Mouse (Mus musculus) MEL-GATA-1-ER (cell line): ENCODE data around the gene Fgfr2.

Source experiments
- DNase-seq: peaks from one replicate; pipeline ENCODE4 v3.0.0-alpha.2; 2012; ENCODE audit warnings: low read depth; ENCODE audit errors: extremely low read depth

Gene Fgfr2

DNA sequence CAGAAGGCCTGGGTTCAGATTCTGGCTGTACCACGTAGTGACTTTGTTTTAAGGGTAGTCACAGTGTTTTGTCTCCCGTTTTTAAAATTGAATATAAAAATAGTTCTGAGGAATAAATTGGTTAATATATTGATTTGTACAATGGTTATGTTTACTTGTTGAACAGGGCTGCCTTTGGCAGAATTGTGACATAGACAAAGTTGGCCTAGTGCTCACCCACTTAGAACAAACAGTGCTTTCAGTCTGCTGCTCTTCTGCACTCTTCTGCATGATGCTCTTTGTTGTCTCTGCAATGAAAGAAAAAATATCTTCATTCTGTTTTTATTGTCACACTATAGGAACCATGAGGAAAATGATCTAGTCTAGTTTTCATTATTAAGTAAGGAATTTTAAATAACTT lies 184.0 kb downstream of the Fgfr2 start:
- no peak for DNase-seq

GRCm38 (mm10) chr7:132934743-132935142 lies 188.4 kb downstream of the Fgfr2 start:
- DNase-seq = no peak

GRCm38 (mm10) chr7:132933331-132933730 lies 189.8 kb downstream of the Fgfr2 start:
- DNase-seq = no peak

- peak; percentile 61 for DNase-seq
Observed at GRCm38 (mm10) chr7:132931560-132932351, 191.4 kb downstream of the Fgfr2 start.

DNA sequence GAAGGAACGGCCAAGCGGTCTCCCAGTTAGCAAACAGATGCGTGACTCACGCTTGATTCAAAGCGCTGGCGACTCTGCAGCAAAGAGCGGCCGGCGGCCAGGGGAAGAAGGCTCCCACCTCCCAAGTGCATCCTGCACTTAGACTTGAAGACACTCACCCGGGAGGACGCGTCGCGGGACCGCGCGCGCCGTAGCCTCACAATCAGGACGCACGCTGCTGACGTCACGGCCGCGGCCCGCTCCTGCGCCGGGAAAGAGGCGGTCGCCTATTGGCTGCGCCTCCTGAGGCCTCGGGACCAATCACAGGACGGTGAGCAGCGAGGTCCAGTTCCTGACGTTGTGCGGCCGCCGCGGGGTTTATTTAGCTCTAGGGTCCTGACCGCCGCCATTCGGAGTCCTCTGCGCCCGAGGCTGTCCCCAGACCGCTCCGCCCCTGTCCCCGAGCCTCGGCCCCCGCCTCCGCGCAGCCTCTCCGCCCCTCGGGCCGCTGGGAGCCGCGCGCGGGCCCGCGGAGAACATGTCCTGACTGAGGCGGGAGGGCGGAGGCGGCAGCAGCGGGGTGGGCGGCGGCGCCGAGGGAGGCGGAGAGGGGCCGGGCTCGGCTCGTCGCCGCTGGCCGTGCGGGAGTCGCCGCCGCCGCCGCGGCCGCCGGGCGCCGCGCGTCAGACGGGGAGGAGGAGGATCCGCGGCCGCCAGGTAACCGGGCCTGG lies 192.1 kb downstream of the Fgfr2 start, which contains the start of gene Zranb1:
TSS of gene Zranb1 (plus strand) at position 293 of the 710 bp plus-strand sequence.
- DNase-seq = peak; percentile 92

- DNase-seq = peak; percentile 48
Observed at GRCm38 (mm10) chr7:132930055-132930454, 193.1 kb downstream of the Fgfr2 start.

- DNase-seq = no peak
Observed at GRCm38 (mm10) chr7:132927201-132927600, 195.9 kb downstream of the Fgfr2 start.

GRCm38 (mm10) chr7:132925227-132925626 lies 197.9 kb downstream of the Fgfr2 start:
- DNase-seq = no peak

DNA sequence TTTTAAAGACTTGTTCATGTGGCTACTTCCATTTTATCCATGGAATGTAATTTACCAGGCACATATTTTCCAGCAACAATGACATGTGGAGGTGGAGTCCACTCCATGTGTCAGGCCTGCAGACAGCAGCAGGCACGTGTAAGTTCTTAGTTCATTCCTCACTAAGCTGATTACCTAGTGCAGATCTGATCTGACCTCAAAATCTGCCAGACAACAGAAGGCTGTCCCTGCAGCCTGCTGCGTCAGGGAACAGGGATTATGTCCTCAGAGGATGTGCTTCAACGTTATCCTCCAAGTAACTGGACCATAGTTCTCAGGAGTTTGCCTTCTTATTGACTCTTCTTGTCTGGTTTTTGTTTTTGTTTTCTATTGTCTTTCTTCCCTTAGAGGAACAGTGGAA lies 201.2 kb downstream of the Fgfr2 start:
- no peak for DNase-seq

GRCm38 (mm10) chr7:132903796-132904195 lies 219.4 kb downstream of the Fgfr2 start:
- DNase-seq = peak; percentile 10

- DNase-seq = no peak
Observed at GRCm38 (mm10) chr7:132900826-132901531, 222.2 kb downstream of the Fgfr2 start.

- peak; percentile 42 for DNase-seq
Observed at GRCm38 (mm10) chr7:132898234-132898633, 224.9 kb downstream of the Fgfr2 start.

DNA sequence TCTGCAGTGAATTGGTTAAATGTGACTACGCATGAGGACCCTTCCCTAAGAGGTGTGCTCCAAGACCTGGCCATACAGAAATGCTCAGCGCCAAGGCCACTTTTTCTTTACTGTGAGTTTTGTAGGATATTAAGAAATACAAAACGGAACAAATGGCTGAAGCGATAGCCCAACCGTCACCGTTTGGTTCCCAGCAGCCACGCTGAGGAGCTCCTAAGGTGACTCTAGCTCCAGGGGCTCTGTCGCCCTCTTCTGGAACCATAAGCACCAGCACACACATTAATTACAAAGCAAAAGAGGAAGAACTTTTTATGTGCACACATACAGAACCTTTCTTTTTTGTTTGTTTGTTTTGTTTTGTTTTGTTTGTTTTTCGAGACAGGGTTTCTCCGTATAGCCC lies 225.9 kb downstream of the Fgfr2 start:
- peak; percentile 44 for DNase-seq

DNA sequence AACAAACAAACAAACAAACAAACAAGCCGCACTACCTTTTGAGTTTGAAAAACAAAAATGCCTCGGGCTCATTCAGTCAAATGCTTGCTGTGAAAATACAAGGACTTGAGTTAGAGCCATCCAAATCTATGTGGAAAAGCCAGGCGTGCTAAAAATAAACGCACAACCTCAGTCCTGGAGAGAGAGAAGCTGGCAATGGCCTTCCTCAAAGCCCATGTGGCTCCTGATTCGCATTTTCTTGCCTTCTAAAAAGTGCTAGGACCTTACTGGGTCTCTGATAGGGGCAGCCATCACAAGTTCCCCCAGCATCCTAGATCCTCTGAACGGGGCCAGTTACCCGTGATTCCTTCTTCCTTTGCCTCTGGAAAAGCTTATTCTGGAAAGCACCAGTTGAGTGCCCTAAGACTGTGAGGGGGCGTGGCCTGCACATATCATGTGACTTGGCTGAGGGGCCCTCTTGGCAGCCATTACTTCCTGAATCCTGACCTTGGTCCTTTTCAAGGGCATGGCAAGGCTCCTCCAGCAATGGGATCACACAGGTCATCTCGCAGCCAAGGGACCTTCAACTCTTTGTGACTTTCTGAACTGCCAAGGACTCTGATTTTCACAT lies 226.8 kb downstream of the Fgfr2 start:
- no peak for DNase-seq

DNA sequence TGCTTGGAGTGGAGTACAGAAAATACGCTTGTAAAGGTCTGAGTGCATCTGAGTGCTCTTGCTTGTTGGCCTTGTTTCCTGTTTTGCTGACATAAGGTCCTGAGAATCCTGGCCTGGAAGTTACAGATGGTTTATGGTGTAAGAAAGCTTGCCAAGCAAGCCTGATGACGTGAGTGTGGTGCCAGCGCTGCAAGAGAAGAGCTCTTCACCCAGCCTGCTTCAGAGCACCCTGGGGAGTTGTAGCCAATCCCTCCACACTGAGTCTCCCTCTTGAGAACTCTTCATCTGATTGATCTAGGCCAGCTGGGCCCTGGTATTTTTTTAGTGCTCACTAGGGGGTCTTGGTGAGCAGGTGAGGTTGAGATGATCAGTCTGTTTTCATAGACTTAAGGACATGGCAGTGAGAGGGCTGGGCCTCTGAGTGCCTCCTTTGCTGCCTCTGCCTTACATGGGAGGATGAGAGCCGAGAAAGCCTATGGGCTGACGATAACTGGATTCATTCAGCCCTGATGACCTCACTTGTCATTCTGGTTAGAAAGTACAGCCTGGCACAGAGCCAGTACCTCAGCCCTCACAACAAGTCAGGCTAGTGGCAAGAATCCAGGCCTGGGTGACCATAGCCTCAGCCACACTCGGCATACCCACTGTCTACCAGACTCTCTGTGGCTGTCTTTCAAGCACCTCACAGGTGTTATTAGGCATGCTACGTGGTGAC lies 228.2 kb downstream of the Fgfr2 start:
- no peak for DNase-seq

GRCm38 (mm10) chr7:132893336-132893735 lies 229.8 kb downstream of the Fgfr2 start:
- no peak for DNase-seq

- no peak for DNase-seq
Observed at GRCm38 (mm10) chr7:132892806-132893205, 230.3 kb downstream of the Fgfr2 start.

- DNase-seq = no peak
Observed at GRCm38 (mm10) chr7:132892311-132892661, 230.9 kb downstream of the Fgfr2 start.

DNA sequence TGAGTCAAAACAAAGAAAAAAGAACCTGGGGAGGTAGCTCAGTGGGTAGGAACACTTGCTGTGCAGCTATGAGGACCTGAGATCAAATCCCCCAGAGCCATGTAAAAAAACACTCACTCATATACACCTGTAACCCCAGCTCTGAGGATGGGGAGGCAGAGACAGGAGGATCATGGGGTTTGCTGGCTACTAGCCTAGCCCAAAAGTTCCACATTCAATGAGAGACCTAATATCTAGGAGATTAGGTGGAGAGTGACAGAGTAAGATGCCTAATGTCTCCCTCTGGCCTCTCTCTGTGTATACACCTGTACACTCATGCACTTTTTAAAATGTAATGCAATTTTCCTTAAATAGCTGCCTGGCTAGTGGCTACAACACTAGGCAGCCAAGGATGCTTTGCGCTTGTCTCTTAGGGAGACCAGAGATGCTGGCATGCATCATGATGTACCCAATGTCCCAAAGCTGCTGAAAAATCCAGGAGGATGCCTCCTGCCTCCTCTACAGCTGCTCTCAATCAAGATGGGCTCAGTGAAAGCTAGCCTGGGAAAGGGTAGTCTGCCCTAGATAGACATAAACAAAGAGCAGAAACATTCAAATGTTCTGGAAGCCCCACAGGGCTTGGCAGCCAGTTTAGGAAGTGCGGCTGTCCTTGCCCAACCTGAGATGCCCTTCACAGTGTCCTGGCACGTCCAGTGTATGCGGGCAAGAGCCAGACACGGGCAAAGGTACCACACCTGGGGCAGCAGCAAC lies 231.4 kb downstream of the Fgfr2 start:
- DNase-seq = no peak

DNA sequence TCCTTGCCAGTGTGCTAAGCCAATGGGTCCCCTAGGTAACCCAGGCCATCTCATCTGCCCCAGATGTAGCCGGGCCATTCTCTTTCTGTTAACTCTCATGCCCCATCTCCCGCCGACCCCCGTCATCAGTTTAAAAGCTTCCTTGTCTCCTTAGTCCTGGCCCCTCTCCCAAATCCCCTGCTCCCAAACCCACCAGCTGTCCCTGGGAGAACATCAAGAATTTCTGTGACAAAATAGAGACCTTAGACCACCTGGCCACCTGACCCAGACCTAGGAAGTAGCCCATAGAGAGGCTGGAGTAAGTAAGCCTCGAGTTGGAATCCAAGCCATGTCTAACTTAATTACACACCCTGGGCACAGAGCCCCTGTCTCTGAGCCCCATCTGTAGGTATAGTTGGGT lies 232.9 kb downstream of the Fgfr2 start:
- no peak for DNase-seq
